Mouse (Mus musculus) E14TG2a.4 (cell line): ENCODE results near the gene Cdk17.
"Not testable (repeated sequence)": the region's sequence is repeated elsewhere in the genome, so short reads cannot be mapped to it uniquely, and the experiment has no call there.

Experiments used
- H3K27me3 ChIP-seq: 2 replicates; pipeline ENCODE4 v1.6.1; 2014; ENCODE audit warnings: low read length, control low read depth; ENCODE audit not compliant: insufficient read depth
- H3K36me3 ChIP-seq: 2 replicates; pipeline ENCODE4 v1.6.1; 2014; ENCODE audit warnings: low read length, control low read depth; ENCODE audit not compliant: insufficient read depth
- H3K4me1 ChIP-seq: replicated peaks from 2 replicates; pipeline ENCODE4 v1.6.1; 2014; ENCODE audit warnings: low read depth, low read length, control low read depth
- H3K4me3 ChIP-seq: replicated peaks from 2 replicates; pipeline ENCODE4 v1.5.1; 2014; ENCODE audit warnings: mild to moderate bottlenecking, low read length
- H3K9me3 ChIP-seq: 2 replicates; pipeline ENCODE4 v1.6.1; 2014; ENCODE audit warnings: low read length, control low read depth
- CTCF ChIP-seq: conservative IDR thresholded peaks from 2 replicates; pipeline ENCODE4 v1.5.1; 2014; ENCODE audit warnings: low read length
- NANOG ChIP-seq: IDR thresholded peaks from 2 replicates; pipeline ENCODE4 v1.6.1; 2014; ENCODE audit warnings: borderline replicate concordance, low read length, mixed read lengths
- POU5F1 ChIP-seq: IDR thresholded peaks from 2 replicates; pipeline ENCODE4 v1.6.1; 2014; ENCODE audit warnings: low read length, borderline replicate concordance

Gene Cdk17

GRCm38 (mm10) chr10:93147691-93148090 lies 13.0 kb upstream of the Cdk17 start:
- H3K4me1 ChIP-seq, result no peaks in the 10 kb centered on the region
- H3K9me3 ChIP-seq, result no peaks in the 10 kb centered on the region
- no peak overlapping the region for H3K4me3 ChIP-seq
- no peaks in the 10 kb centered on the region for H3K36me3 ChIP-seq
- H3K27me3 ChIP-seq, result peaks cover 3% of the 10 kb centered on the region
- TF ChIP-seq POU5F1 (no peak), CTCF (no peak), NANOG (no peak)

- TF ChIP-seq CTCF (no peak), NANOG (no peak), POU5F1 (no peak)
- peaks cover 3% of the 10 kb centered on the region for H3K27me3 ChIP-seq
- no peaks in the 10 kb centered on the region for H3K36me3 ChIP-seq
- no peaks in the 10 kb centered on the region for H3K9me3 ChIP-seq
- no peak overlapping the region for H3K4me3 ChIP-seq
- no peaks in the 10 kb centered on the region for H3K4me1 ChIP-seq
Observed at GRCm38 (mm10) chr10:93149597-93149996, 11.1 kb upstream of the Cdk17 start.

- Histone ChIP-seq H3K36me3 (no peaks in the 10 kb centered on the region), H3K4me3 (no peak overlapping the region), H3K4me1 (no peaks in the 10 kb centered on the region; the same call in 1 of the 2 replicates), H3K27me3 (peaks cover 3% of the 10 kb centered on the region), H3K9me3 (no peaks in the 10 kb centered on the region)
- TF ChIP-seq POU5F1, result no peak
- TF ChIP-seq NANOG, result no peak
- TF ChIP-seq CTCF, result no peak
Observed at GRCm38 (mm10) chr10:93151775-93152174, 8.9 kb upstream of the Cdk17 start.

GRCm38 (mm10) chr10:93152698-93153097 lies 8.0 kb upstream of the Cdk17 start:
- Histone ChIP-seq H3K36me3 (no peaks in the 10 kb centered on the region), H3K27me3 (peaks cover 3% of the 10 kb centered on the region), H3K4me1 (no peaks in the 10 kb centered on the region; the same call in 1 of the 2 replicates), H3K9me3 (no peaks in the 10 kb centered on the region), H3K4me3 (no peak overlapping the region)
- TF ChIP-seq NANOG (no peak), CTCF (no peak), POU5F1 (no peak)

- not testable (repeated sequence) for H3K36me3 ChIP-seq, H3K9me3 ChIP-seq, H3K4me1 ChIP-seq, H3K4me3 ChIP-seq, H3K27me3 ChIP-seq
Observed at GRCm38 (mm10) chr10:93153404-93153803, 7.3 kb upstream of the Cdk17 start.

- TF ChIP-seq CTCF (no peak), NANOG (no peak), POU5F1 (no peak)
Observed at GRCm38 (mm10) chr10:93159651-93160496, 801 bp upstream of the Cdk17 start.

GRCm38 (mm10) chr10:93160497-93160806 lies 223 bp upstream of the Cdk17 start:
- Histone ChIP-seq H3K9me3 (no peaks in the 10 kb centered on the region), H3K4me3 (peak overlapping the region; percentile 97), H3K36me3 (no peaks in the 10 kb centered on the region), H3K27me3 (no peaks in the 10 kb centered on the region), H3K4me1 (peaks cover 41% of the 10 kb centered on the region)
- no peak for TF ChIP-seq CTCF
- no peak for TF ChIP-seq NANOG
- TF ChIP-seq POU5F1, result no peak

More at GRCm38 (mm10) chr10:93159651-93160496, 801 bp upstream of the Cdk17 start:
- no peaks in the 10 kb centered on the region for H3K36me3 ChIP-seq
- H3K4me1 ChIP-seq, result peaks cover 35% of the 10 kb centered on the region
- H3K4me3 ChIP-seq, result peak overlapping the region; percentile 97
- H3K27me3 ChIP-seq, result no peaks in the 10 kb centered on the region
- H3K9me3 ChIP-seq, result no peaks in the 10 kb centered on the region

GRCm38 (mm10) chr10:93161511-93162275 lies 1.0 kb downstream of the Cdk17 start:
- Histone ChIP-seq H3K4me3 (peak overlapping the region; percentile 97), H3K9me3 (no peaks in the 10 kb centered on the region), H3K27me3 (no peaks in the 10 kb centered on the region), H3K36me3 (no peaks in the 10 kb centered on the region), H3K4me1 (peaks cover 46% of the 10 kb centered on the region)
- TF ChIP-seq POU5F1, result no peak
- TF ChIP-seq CTCF, result no peak
- TF ChIP-seq NANOG, result no peak

- peaks cover 50% of the 10 kb centered on the region for H3K4me1 ChIP-seq
- H3K9me3 ChIP-seq, result no peaks in the 10 kb centered on the region
- peak overlapping the region; percentile 97 for H3K4me3 ChIP-seq
- TF ChIP-seq NANOG (no peak), CTCF (no peak), POU5F1 (no peak)
- H3K27me3 ChIP-seq, result no peaks in the 10 kb centered on the region
- H3K36me3 ChIP-seq, result no peaks in the 10 kb centered on the region
Observed at GRCm38 (mm10) chr10:93162276-93162971, 1.7 kb downstream of the Cdk17 start.
